Mouse (Mus musculus) cerebellum, adult 18-20 months (tissue): ENCODE measurements at regions not wholly inside any gene's neighbourhood (a gene's known extent, or its start where the extent isn't known, plus 50 kb on each side); places are given as distances from the start of the nearest gene placed in this dataset.

ENCODE experiments used
- DNase-seq, 2 experiments: peaks; one replicate each; pipeline ENCODE4 v3.0.0; 2021

GRCm38 (mm10) chr9:83273361-83273975 lies 127.0 kb upstream of the Hmgn3 start:
- DNase-seq, result no peak

GRCm38 (mm10) chr9:83265736-83266135 lies 119.3 kb upstream of the Hmgn3 start:
- DNase-seq, result no peak

DNA sequence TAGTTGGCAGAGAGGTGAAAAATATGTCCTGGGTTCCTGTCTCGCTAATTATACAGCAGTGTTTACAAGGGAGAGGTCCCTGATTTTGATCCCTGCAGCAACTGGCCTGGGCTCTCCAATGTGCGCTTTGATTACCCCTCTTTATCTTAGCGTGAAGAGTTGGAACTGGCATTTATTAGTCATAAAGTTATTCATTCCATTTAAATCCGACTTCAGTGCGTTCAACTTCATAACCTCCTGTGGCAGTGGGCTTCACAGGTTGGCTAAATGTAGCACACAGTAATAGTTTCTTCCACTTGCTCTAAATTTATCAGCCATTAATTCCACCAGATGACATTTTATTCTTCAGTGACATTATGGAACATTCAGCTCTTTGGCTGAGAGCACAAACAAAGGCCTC lies 113.0 kb upstream of the Hmgn3 start:
- no peak for DNase-seq

GRCm38 (mm10) chr9:83258986-83259385 lies 112.5 kb upstream of the Hmgn3 start:
- DNase-seq, result no peak

DNA sequence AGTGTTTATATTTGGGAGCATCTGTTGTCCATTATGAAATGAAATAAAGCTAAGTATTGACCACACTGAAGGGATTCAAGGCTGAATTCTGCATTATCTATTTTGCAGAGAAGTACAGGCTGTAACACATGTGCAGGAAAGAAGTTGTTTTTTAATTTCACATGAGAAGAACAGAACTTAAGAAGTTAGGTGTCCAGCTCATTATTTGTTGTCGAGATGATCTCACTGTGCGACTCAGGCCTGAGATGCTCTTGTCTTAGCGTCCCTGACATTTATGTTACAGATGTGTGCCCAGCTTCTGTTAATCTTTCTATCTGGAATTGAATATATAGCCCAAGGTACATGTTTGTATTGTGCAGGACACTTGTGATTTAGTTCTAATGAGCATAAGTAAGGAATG lies 112.0 kb upstream of the Hmgn3 start:
- no peak for DNase-seq

DNA sequence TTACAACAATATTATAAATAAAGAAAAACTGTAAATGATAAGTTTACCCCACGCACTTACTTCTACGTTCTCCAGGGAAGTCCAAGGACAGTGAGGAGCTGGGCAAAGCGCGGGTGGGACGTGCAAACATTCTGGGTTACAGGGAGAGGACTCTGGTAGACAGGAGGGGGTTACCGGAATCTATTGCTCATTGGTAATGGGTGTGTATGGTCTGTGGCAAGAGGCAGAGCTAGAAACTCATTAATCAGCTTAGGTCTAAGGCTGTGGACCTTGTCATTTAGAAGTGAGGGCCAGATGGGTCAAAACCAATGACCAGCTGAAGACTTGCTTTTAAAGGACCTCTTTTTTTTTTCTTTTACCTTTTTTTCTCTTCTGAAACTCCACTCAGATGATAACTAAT lies 107.9 kb upstream of the Hmgn3 start:
- no peak for DNase-seq

DNA sequence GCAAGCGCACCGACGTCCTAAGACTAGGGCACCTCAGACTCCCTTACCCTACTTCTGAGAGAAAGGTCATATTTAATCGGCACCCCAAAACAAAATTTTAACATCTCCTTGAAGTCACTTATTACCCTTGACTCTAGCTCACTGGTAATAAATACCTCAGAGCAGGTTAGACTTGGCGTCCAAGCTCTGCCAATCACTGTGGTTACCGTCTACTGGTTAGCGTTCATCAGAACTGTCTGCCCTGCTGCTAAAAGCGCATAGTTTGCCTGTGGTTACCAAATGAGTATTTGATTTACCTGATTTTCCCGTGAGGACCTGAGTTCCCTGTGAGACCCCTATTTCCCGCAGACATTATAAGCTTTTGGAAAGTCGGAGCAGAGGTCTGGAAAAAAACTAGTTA lies 107.3 kb upstream of the Hmgn3 start:
- DNase-seq, result no peak

GRCm38 (mm10) chr9:83251793-83252192 lies 105.3 kb upstream of the Hmgn3 start:
- DNase-seq, result no peak

- DNase-seq, result no peak
Measured at GRCm38 (mm10) chr9:83249871-83250270, 103.4 kb upstream of the Hmgn3 start.

DNA sequence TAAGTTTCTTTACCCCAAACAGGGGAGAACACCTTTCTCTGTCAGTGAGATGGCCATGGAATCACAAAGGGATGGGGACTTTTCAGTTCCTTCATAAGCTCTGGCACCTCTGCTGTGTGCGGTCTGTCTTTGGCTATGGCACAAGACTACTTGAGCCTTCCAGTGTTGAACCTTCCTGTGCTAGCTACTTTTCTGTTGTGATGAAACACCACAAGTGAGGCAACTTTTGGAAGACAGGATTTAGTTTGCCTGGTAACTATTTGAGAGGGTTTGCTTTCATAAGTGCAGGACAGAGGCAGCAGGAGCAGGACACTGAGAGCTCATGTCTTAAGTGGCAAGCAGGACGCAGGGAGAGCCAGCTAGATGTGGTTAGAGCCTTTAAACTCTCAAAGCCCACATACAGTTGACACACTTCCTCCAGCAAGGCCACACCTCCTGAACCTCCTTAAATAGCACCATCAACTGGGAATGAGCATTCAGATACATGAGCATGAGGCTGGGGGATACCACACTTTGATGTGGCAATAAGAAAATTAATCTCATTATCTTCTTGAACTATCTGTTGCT lies 101.8 kb upstream of the Hmgn3 start:
- DNase-seq, result no peak

- DNase-seq, result no peak
Measured at GRCm38 (mm10) chr9:83247066-83247668, 100.7 kb upstream of the Hmgn3 start.

GRCm38 (mm10) chr9:83241119-83241518 lies 94.6 kb upstream of the Hmgn3 start:
- no peak for DNase-seq

- DNase-seq, result no peak
Measured at GRCm38 (mm10) chr9:83239097-83239496, 92.6 kb upstream of the Hmgn3 start.

DNA sequence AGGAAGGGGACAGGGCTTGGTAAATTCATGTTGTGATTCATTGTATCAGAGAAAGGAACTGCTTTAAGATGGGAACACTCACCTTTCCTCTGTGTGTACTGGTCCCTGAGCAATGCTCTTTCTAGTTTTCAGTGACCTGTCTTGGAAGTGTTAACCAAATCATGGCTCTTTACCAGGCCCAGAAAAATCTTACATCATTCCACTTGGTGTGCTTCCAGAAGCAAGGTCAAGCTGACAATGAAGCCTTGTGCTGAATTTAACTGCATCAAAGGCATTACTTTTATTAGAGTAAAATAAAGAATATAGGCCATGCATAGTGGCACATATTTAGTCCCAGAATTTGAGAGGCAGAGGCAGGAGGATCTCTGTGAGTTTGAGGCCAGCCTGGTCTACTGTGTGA lies 75.4 kb upstream of the Hmgn3 start:
- DNase-seq, result no peak

DNA sequence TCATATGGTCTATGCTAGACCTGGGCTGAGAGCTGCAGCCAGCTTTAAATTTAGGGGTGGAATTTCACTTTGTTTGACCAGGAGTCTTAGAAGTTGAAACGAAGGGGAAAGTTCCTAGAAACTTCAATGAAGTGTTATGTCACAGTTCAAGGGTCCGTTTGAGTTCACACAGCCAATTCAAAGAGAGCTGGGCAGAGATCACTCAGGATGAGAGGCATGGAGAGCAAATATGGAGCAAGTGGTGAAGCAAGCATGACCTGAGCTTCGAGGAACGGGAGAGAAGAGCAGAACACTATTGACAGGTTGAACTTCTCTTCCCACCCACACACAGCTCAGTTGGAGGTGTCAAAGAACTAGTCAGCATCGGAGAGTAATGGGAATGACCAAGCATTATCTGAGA lies 56.1 kb upstream of the Hmgn3 start:
- DNase-seq, result no peak

- DNase-seq, result no peak
Measured at GRCm38 (mm10) chr9:83199771-83200170, 53.3 kb upstream of the Hmgn3 start.

DNA sequence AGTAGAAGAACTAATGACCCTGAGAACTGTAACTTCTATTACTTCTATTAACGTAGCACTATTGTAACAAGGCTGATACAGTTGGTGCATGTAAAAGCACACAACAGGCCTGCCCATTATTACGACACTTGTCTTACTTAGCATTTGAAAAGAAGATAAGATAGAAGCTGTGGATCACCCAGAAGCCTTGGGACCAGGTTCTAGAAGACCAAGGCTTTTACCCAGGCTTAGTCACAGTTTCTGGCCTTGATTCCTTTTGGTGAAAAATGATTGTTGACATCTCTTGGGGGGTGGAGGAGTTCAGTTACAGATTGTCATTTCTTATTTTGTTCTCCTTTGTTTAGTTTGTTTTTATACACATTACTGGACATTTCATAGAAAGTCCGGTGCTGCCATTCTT lies 52.7 kb upstream of the Hmgn3 start:
- no peak for DNase-seq

DNA sequence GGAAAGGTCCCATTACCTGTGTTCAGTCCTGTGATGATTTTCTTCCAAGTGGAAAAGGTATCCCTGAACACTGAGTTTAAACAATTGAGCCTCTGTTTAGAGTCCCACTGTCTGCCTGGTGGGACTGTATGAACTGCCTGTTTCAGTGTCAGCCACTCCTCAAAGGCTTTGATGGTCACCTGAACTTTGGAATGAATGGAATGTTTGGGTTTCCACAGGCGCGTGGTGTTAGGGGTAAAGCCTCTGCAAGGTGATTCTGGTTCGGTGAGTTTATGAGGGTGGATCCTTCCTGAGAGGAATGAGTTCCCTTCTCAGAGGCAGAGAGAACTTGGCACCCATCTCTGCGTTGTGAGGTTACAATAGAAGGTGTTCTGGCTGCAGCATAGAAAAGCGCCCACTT lies 50.5 kb upstream of the Hmgn3 start:
- no peak for DNase-seq
